Mouse (Mus musculus): ENCODE results near the gene Ubap1. TPM values are rescaled to one million over a fixed set of nuclear protein-coding genes. Genes with fewer than 3 reads are reported as not detected.
A peak's percentile ranks its signal among the peaks of the same experiment; 100 is the strongest.

Gene Ubap1
- total RNA-seq (2022): 10 to 100 TPM; 31.8 to 37.4 (median 33.7) TPM

- peak; percentile 96 for DNase-seq (ENCODE audit: low spot score)
Observed at GRCm38 (mm10) chr4:41348584-41349198, at the start of gene Ubap1. Gene Ubap1 (plus strand): TSS chr4:41348996.

- DNase-seq (ENCODE audit: low spot score): no peak
Observed at GRCm38 (mm10) chr4:41303671-41304070, 45.1 kb upstream of the Ubap1 start.

GRCm38 (mm10) chr4:41304302-41304701 is 44.5 kb upstream of the Ubap1 start:
- DNase-seq (ENCODE audit: low spot score): peak; percentile 20

- DNase-seq (ENCODE audit: low spot score): no peak
Observed at GRCm38 (mm10) chr4:41307406-41307805, 41.4 kb upstream of the Ubap1 start.

GRCm38 (mm10) chr4:41310567-41311563 is 37.9 kb upstream of the Ubap1 start:
- DNase-seq (ENCODE audit: low spot score): no peak

GRCm38 (mm10) chr4:41313722-41314121 is 35.1 kb upstream of the Ubap1 start:
- no peak for DNase-seq (ENCODE audit: low spot score)

GRCm38 (mm10) chr4:41314141-41315129 is 34.4 kb upstream of the Ubap1 start, which contains the start of gene Dcaf12:
Gene Dcaf12 (minus strand): TSS chr4:41314889.
- DNase-seq (ENCODE audit: low spot score): peak; percentile 95

DNA sequence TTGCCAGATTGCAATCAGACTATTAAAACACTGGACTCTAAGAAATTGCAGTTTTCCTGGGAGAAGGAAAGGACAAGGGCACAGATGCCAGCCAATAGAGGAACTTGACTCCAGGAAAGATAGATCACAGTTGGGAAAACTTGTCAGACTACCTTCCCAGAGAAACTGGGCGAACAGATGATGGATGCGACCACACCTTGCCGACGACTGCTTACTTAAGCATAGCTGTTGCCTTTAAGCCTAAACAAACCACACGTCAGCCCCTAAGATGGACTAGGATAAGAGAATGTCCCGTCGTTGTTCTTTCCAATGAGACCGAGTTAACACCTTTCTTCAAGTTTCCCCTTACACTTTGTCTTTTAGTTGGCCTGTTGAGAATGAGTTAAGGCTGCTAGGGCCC is 33.6 kb upstream of the Ubap1 start:
- DNase-seq (ENCODE audit: low spot score): no peak

DNA sequence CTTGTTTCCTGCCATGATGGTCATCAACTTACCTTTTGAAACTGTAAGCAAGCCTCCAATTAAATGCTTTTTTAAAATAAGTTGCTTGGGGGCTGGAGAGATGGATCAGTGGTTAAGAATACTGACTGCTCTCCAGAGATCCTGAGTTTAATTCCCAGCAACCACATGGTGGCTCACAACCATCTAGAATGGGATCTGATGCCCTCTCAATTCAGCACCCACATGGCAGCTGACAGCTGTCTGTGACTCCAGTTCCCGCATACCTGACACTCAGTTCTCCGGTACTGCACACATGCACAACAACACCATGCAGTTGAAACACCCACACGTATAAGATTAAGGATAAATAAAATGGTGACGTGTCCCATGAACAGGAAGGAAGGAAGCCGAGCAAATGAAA is 30.5 kb upstream of the Ubap1 start:
- DNase-seq (ENCODE audit: low spot score): no peak

GRCm38 (mm10) chr4:41320971-41321370 is 27.8 kb upstream of the Ubap1 start:
- no peak for DNase-seq (ENCODE audit: low spot score)

GRCm38 (mm10) chr4:41326876-41327275 is 21.9 kb upstream of the Ubap1 start:
- no peak for DNase-seq (ENCODE audit: low spot score)

DNA sequence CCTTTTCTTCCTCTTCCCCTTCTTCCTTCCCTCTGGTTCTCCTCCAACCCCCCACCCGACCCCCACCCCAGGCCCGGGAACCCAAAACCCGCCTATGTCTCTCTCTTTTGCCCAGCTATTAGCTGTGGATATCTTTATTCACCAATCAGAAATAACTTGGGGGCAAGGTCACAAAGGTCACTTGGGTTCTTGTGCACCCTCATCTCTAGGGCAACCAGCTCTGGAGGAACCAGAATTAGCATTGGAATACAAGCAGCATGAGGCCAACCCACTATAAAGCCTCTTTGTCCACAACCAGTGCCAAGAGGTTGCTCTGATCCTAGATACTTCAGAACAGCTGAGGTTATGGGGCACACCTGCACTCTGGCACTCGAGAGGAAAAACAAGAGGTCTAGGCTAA is 19.3 kb upstream of the Ubap1 start:
- DNase-seq (ENCODE audit: low spot score): no peak

- DNase-seq (ENCODE audit: low spot score): no peak
Observed at GRCm38 (mm10) chr4:41331085-41331484, 17.7 kb upstream of the Ubap1 start.

DNA sequence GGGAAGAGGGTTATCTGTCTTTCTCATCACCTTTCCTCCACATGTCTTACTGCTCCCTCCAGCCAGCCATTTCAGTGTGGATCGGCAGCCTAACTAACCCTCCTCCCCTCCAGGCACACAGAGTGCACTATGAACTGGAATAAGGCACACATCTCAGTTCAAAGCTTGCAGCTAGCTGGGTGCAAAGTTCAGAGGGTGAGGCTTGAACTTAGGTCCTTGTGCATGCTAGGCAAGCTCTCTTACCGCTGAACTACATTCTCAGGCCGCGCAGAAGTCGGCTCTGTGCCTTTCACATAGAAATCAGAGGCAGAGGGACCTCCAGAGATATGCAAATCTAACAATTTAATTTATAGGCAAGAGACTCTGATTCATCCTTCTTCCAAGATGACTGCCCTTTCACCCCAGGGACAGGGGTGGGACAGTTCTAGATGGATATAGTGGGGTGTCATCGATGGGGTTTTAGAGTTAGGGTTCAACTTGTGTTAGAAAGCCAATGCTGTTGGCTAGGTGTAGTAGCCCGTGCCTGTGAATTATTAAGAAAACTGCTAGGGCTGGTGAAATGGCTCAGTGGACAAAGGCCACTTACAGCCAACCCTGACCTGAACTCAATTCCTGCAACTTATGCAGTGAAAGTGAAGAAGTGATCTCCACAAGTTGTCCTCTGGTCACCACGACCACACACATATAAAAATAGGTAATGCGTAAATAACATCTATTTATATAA is 16.9 kb upstream of the Ubap1 start:
- DNase-seq (ENCODE audit: low spot score): no peak

DNA sequence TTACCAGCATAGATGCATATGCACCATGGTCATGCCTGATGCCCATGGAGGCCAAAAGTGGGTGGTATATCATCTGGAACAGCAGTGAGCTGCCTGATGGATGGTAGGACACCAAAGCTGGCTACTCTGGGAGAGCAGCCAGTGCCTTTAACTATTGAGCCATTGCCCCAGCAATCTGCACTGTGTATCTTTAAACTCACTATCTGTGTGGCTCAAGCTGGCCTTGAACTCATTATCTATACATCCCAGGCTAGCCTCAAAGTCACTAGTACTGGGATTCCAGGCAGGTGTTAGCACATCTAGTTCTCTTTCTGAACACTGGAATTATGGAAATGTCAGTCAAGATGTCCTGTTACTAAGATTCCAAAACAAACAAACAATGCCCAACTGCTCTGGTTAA is 12.2 kb upstream of the Ubap1 start:
- no peak for DNase-seq (ENCODE audit: low spot score)

- no peak for DNase-seq (ENCODE audit: low spot score)
Observed at GRCm38 (mm10) chr4:41340912-41341550, 7.8 kb upstream of the Ubap1 start.

GRCm38 (mm10) chr4:41346011-41346410 is 2.8 kb upstream of the Ubap1 start:
- peak; percentile 16 for DNase-seq (ENCODE audit: low spot score)

DNA sequence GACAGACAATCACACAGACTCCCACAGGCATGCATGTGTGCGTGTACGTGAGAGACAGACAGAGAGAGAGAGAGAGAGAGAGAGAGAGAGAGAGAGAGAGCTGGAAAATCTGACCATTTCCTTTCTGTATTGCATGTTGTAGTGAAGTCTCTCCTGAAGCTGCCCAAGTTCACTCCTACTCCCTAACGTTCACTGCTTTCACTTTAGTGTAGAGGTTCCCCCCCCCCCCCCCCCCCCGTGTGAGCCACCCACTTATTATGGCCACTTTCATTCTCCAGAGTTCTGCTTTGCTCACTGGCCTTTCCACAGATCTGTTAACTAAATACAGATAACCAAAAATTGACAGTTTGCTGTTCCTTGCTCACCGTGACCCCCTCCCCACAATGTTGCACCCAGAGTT is 957 bp upstream of the Ubap1 start:
- DNase-seq (ENCODE audit: low spot score): peak; percentile 13

- DNase-seq (ENCODE audit: low spot score): no peak
Observed at GRCm38 (mm10) chr4:41349199-41349591, 399 bp downstream of the Ubap1 start.

- DNase-seq (ENCODE audit: low spot score): no peak
Observed at GRCm38 (mm10) chr4:41352758-41353157, 4.0 kb downstream of the Ubap1 start.
